Mouse (Mus musculus): ENCODE measurements around the gene Mrpl4. TPM values are rescaled to one million over a fixed set of nuclear protein-coding genes. Genes with fewer than 3 reads are reported as not detected.
A peak's percentile ranks its signal among the peaks of the same experiment; 100 is the strongest.

Gene Mrpl4
- polyA plus RNA-seq, 1 experiment from 2014 or later: 129 TPM

GRCm38 (mm10) chr9:21030055-21030600 is 27.6 kb downstream of the Mrpl4 start:
- H3K36me3 ChIP-seq (ENCODE audit: control insufficient read depth, insufficient read depth, low read length): no peaks in the 10 kb centered on the region
- H3K4me1 ChIP-seq (ENCODE audit: control insufficient read depth, insufficient read depth, low read length): peaks cover 8% of the 10 kb centered on the region
- ATAC-seq (no peak), DNase-seq (ENCODE audit: low spot score) (no peak)
- no peak overlapping the region for H3K9ac ChIP-seq (ENCODE audit: low read length)
- no peaks in the 10 kb centered on the region for H3K9me3 ChIP-seq (replicated peaks; ENCODE audit: control insufficient read depth, low read length)
- peaks cover 55% of the 10 kb centered on the region for H3K27me3 ChIP-seq (replicated peaks; ENCODE audit: control insufficient read depth, insufficient read depth, low read length)
- no peak overlapping the region for H3K4me3 ChIP-seq (ENCODE audit: low read depth, low read length)
- WGBS: 25% methylated on average over 22 of the region's 22 CpGs
- H3K27ac ChIP-seq (ENCODE audit: low read depth, low read length): no peak overlapping the region
- peak overlapping the region; percentile 94; the same call in 1 of the 2 replicates for H3K4me2 ChIP-seq (ENCODE audit: low read length)

GRCm38 (mm10) chr9:21030781-21031250 is 28.3 kb downstream of the Mrpl4 start:
- Histone ChIP-seq H3K9ac (ENCODE audit: low read length) (no peak overlapping the region), H3K9me3 (replicated peaks; ENCODE audit: control insufficient read depth, low read length) (no peaks in the 10 kb centered on the region), H3K27me3 (replicated peaks; ENCODE audit: control insufficient read depth, insufficient read depth, low read length) (peaks cover 62% of the 10 kb centered on the region), H3K4me1 (ENCODE audit: control insufficient read depth, insufficient read depth, low read length) (peaks cover 8% of the 10 kb centered on the region), H3K4me2 (ENCODE audit: low read length) (peak overlapping the region; percentile 94), H3K27ac (ENCODE audit: low read depth, low read length) (no peak overlapping the region), H3K4me3 (ENCODE audit: low read depth, low read length) (peak overlapping the region; percentile 42), H3K36me3 (ENCODE audit: control insufficient read depth, insufficient read depth, low read length) (no peaks in the 10 kb centered on the region)
- DNase-seq (ENCODE audit: low spot score) (peak; percentile 83), ATAC-seq (peak; percentile 47; the same call in 1 of the 2 replicates)
- WGBS: under 1% methylated on average over 13 of the region's 13 CpGs

GRCm38 (mm10) chr9:21031251-21031895 is 28.8 kb downstream of the Mrpl4 start:
- peaks cover 68% of the 10 kb centered on the region for H3K27me3 ChIP-seq (replicated peaks; ENCODE audit: control insufficient read depth, insufficient read depth, low read length)
- H3K36me3 ChIP-seq (ENCODE audit: control insufficient read depth, insufficient read depth, low read length): no peaks in the 10 kb centered on the region
- ATAC-seq (peak; percentile 64), DNase-seq (ENCODE audit: low spot score) (peak; percentile 68)
- no peaks in the 10 kb centered on the region for H3K9me3 ChIP-seq (replicated peaks; ENCODE audit: control insufficient read depth, low read length)
- H3K27ac ChIP-seq (ENCODE audit: low read depth, low read length): no peak overlapping the region
- H3K4me3 ChIP-seq (ENCODE audit: low read depth, low read length): peak overlapping the region; percentile 42
- WGBS: under 1% methylated on average over 36 of the region's 36 CpGs
- peaks cover 8% of the 10 kb centered on the region for H3K4me1 ChIP-seq (ENCODE audit: control insufficient read depth, insufficient read depth, low read length)
- peak overlapping the region; percentile 52 for H3K9ac ChIP-seq (ENCODE audit: low read length)
- peak overlapping the region; percentile 94 for H3K4me2 ChIP-seq (ENCODE audit: low read length)

GRCm38 (mm10) chr9:21031896-21032351 is 29.4 kb downstream of the Mrpl4 start, which contains the start of gene Icam5:
Gene Icam5 (plus strand): TSS chr9:21032073.
- H3K4me1 ChIP-seq (ENCODE audit: control insufficient read depth, insufficient read depth, low read length): peaks cover 8% of the 10 kb centered on the region
- peak within 1 kb of the TSS; percentile 42 for H3K4me3 ChIP-seq (ENCODE audit: low read depth, low read length)
- no peak within 1 kb of the TSS for H3K27ac ChIP-seq (ENCODE audit: low read depth, low read length)
- ATAC-seq: peak; percentile 50; the same call in 1 of the 2 replicates
- peak within 1 kb of the TSS; percentile 52 for H3K9ac ChIP-seq (ENCODE audit: low read length)
- under 1% methylated on average over 35 of the region's 35 CpGs for WGBS
- H3K36me3 ChIP-seq (ENCODE audit: control insufficient read depth, insufficient read depth, low read length): no peaks in the 10 kb centered on the region
- peak within 1 kb of the TSS; percentile 94 for H3K4me2 ChIP-seq (ENCODE audit: low read length)
- peak; percentile 48 for DNase-seq (ENCODE audit: low spot score)
- H3K27me3 ChIP-seq (replicated peaks; ENCODE audit: control insufficient read depth, insufficient read depth, low read length): peaks cover 73% of the 10 kb centered on the region
- H3K9me3 ChIP-seq (replicated peaks; ENCODE audit: control insufficient read depth, low read length): no peaks in the 10 kb centered on the region

- no peaks in the 10 kb centered on the region for H3K36me3 ChIP-seq (ENCODE audit: control insufficient read depth, insufficient read depth, low read length)
- peaks cover 79% of the 10 kb centered on the region for H3K27me3 ChIP-seq (replicated peaks; ENCODE audit: control insufficient read depth, insufficient read depth, low read length)
- peak overlapping the region; percentile 94 for H3K4me2 ChIP-seq (ENCODE audit: low read length)
- H3K27ac ChIP-seq (ENCODE audit: low read depth, low read length): no peak overlapping the region
- WGBS: 4% methylated on average over 7 of the region's 7 CpGs
- H3K4me1 ChIP-seq (ENCODE audit: control insufficient read depth, insufficient read depth, low read length): peaks cover 8% of the 10 kb centered on the region
- H3K4me3 ChIP-seq (ENCODE audit: low read depth, low read length): peak overlapping the region; percentile 42
- ATAC-seq (no peak), DNase-seq (ENCODE audit: low spot score) (no peak)
- H3K9me3 ChIP-seq (replicated peaks; ENCODE audit: control insufficient read depth, low read length): no peaks in the 10 kb centered on the region
- H3K9ac ChIP-seq (ENCODE audit: low read length): no peak overlapping the region
Observed at GRCm38 (mm10) chr9:21032491-21032890, 30.0 kb downstream of the Mrpl4 start.

- Histone ChIP-seq H3K36me3 (ENCODE audit: control insufficient read depth, insufficient read depth, low read length) (no peaks in the 10 kb centered on the region), H3K4me2 (ENCODE audit: low read length) (peak overlapping the region; percentile 94), H3K4me3 (ENCODE audit: low read depth, low read length) (peak overlapping the region; percentile 42), H3K27ac (ENCODE audit: low read depth, low read length) (no peak overlapping the region), H3K9ac (ENCODE audit: low read length) (peak overlapping the region; percentile 32; the same call in 1 of the 2 replicates), H3K4me1 (ENCODE audit: control insufficient read depth, insufficient read depth, low read length) (peaks cover 8% of the 10 kb centered on the region), H3K27me3 (replicated peaks; ENCODE audit: control insufficient read depth, insufficient read depth, low read length) (peaks cover 85% of the 10 kb centered on the region), H3K9me3 (replicated peaks; ENCODE audit: control insufficient read depth, low read length) (no peaks in the 10 kb centered on the region)
- 1% methylated on average over 34 of the region's 34 CpGs for WGBS
- DNase-seq (ENCODE audit: low spot score) (peak; percentile 75), ATAC-seq (0 out of 2 replicates have a peak, but pooled peaks have one; percentile 19)
Observed at GRCm38 (mm10) chr9:21033136-21033535, 30.6 kb downstream of the Mrpl4 start.

- H3K27me3 ChIP-seq (replicated peaks; ENCODE audit: control insufficient read depth, insufficient read depth, low read length): peaks cover 89% of the 10 kb centered on the region
- H3K4me1 ChIP-seq (ENCODE audit: control insufficient read depth, insufficient read depth, low read length): peaks cover 6% of the 10 kb centered on the region
- 2% methylated on average over 17 of the region's 17 CpGs for WGBS
- no peak overlapping the region for H3K9ac ChIP-seq (ENCODE audit: low read length)
- DNase-seq (ENCODE audit: low spot score) (no peak), ATAC-seq (no peak)
- no peak overlapping the region for H3K27ac ChIP-seq (ENCODE audit: low read depth, low read length)
- no peaks in the 10 kb centered on the region for H3K36me3 ChIP-seq (ENCODE audit: control insufficient read depth, insufficient read depth, low read length)
- H3K4me2 ChIP-seq (ENCODE audit: low read length): no peak overlapping the region
- no peak overlapping the region for H3K4me3 ChIP-seq (ENCODE audit: low read depth, low read length)
- H3K9me3 ChIP-seq (replicated peaks; ENCODE audit: control insufficient read depth, low read length): no peaks in the 10 kb centered on the region; the same call in 1 of the 2 replicates
Observed at GRCm38 (mm10) chr9:21034481-21035085, 32.0 kb downstream of the Mrpl4 start.

- no peak overlapping the region for H3K4me2 ChIP-seq (ENCODE audit: low read length)
- no peaks in the 10 kb centered on the region for H3K36me3 ChIP-seq (ENCODE audit: control insufficient read depth, insufficient read depth, low read length)
- peaks cover 6% of the 10 kb centered on the region for H3K4me1 ChIP-seq (ENCODE audit: control insufficient read depth, insufficient read depth, low read length)
- H3K9me3 ChIP-seq (replicated peaks; ENCODE audit: control insufficient read depth, low read length): no peaks in the 10 kb centered on the region; the same call in 1 of the 2 replicates
- H3K27ac ChIP-seq (ENCODE audit: low read depth, low read length): no peak overlapping the region
- no peak for DNase-seq (ENCODE audit: low spot score)
- no peak for ATAC-seq
- peaks cover 88% of the 10 kb centered on the region for H3K27me3 ChIP-seq (replicated peaks; ENCODE audit: control insufficient read depth, insufficient read depth, low read length)
- no peak overlapping the region for H3K4me3 ChIP-seq (ENCODE audit: low read depth, low read length)
- no peak overlapping the region for H3K9ac ChIP-seq (ENCODE audit: low read length)
- WGBS: 13% methylated on average over 9 of the region's 9 CpGs
Observed at GRCm38 (mm10) chr9:21035586-21035985, 33.0 kb downstream of the Mrpl4 start.
